Mouse (Mus musculus) heart, adult 18-20 months (tissue): ENCODE data around the gene Sema3a. TPM values are rescaled to one million over a fixed set of nuclear protein-coding genes. Genes with fewer than 3 reads are reported as not detected.
"Not testable (repeated sequence)": the region's sequence is repeated elsewhere in the genome, so short reads cannot be mapped to it uniquely, and the experiment has no call there.

ENCODE experiments used
- DNase-seq, 2 experiments: peaks; one replicate each; pipeline ENCODE4 v3.0.0; 2021 to 2022; ENCODE audit warnings: mixed read lengths in 1 of 2
- total RNA-seq, 2 experiments: library from RNA; stranded (reverse); gene quantifications; 2 replicates each; pipeline ENCODE4 v1.2.3; 2021

Sema3a gene
- total RNA-seq, 2 experiments from 2014 or later = 1.3 to 2.5 TPM

DNA sequence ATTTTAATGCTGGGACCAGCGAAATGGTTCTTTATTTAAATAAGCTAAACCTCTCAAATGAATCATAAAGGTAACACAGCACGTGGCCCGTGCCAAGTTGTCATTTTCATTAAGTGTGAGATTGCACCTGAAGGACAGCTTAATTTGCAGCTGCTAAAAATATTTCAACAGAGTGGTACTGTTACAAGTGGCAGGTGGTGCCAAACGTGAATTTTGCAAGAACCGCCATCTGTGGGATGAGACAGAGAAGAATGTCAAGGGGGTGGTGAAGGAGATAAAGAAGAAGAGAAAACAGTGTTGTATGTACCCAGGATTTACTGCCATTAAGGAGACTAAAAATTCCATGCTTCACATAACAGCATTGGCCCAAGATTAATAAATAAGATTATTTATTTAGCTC, 423.9 kb downstream of the Sema3a start:
- DNase-seq = no peak

DNA sequence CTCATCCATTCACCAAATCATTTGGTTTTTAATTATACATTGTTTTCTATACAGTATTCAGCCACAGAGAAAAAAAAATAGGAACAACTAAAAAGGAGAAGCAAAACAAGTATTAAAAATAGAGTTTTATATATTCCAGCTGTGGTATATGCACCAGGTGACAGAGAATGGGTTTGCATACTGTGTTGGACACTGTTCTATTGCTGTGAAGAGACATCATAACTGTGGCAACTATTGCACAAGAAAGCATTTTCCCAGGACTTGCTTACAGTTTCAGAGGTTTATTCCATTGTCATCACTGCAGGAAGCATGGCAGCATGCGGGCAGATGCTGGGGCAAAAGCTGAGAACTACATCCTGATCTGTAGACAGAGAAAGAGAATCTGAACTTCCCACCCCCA, 425.7 kb downstream of the Sema3a start:
- no peak for DNase-seq

DNA sequence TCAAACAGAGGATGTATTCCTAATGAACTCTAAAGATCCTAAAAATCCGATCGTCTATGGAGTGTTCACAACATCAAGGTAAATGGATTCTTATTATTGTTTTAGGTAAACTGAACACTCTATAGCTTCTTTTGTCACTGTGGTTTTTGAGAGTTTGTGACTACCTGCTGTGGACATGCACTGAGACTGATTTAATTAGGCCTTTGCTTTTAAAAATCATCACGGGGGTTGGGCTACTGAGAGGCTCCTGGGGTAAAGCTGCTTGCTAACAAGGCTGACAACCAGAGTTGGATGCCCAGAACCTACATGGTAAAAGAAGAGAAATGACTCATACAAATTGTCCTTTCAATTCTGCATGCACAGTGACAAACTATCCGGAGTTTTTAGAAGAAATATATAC, 432.0 kb downstream of the Sema3a start:
- DNase-seq = no peak

DNA sequence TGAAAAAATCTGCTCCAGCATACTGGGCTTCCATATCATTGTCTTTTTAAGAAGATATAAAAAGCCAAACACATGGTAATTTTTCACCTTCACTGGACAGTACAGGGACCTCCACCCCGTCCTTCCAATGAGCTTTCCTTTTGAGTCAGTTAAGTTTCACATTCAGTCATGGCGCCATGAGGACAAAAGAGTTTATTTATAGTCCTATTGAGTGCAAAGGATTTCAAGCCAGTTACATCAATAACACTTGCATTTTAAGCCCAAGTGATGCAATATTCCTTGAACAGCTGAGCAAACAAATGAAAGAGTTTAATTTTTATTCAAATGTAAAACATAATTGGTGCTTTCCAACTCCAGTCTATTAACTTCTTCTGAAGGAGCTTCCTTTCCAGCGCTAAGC, 448.7 kb downstream of the Sema3a start:
- DNase-seq = no peak

DNA sequence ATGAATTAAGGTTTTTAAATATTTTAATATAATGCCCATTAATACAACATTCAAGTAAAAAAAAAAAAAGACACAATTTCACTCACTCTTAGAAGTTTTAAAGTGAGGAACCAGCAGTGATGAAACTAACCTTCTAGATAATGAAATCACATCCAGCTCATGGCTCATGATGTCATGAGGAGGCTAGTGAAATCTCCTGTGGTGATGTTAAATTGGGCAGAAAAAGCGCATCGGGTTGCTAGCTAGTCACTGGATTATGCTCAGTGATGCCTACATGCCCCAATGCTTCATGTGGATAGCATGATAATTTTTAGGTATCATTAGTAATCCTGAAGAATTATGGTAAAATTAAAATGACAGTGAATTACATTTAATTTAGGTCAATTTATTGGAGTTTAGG, 453.9 kb downstream of the Sema3a start:
- DNase-seq = no peak

DNA sequence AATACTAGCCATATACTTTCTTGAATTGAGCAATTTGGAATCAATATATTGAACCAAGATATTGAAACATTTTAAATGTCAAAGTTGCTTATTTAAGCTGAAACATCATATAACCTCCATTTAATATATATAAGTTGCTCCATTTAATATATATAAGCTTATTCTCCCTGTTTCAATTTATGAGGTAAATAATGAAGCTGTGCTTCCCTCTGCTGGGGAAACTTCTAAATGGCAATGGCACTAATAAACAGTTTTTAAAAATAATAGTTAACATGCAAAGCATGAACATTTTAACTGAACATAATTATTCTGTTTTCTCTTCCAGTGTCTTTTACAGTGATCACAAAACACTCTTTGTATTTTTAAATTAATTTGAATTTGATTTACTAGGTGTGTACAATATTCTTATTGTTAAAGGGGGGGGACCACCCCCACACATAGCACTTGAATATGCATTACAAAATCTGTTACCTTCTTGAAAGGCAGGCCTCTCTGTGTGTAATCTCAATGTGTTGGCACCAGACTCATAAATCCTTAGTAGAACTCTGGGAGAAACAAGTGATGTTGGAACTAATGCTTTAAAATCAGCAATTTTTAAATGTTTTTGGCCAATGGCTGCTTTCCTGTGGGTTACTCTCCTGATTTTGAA, 460.5 kb downstream of the Sema3a start:
- peak in 1 of 2 experiments; percentile 34 for DNase-seq

DNA sequence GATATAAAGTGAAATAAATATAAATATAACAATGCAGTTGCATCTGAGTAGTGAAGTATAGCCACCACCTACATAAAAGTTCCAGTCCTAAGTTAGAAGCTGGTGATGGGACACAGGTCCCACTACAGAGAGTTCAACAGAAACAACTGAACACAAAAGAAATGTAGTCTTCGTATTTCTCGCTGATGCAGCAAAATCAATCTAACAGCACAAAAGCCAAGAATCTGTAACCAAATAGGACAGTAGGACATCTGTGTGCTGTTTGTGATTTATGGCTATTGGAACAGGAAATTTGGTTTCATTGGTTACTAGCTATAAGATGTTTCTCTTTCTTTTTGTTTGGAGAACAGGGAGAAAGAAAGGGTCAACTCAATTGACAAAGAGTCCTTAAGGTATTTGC, 469.2 kb downstream of the Sema3a start:
- DNase-seq = no peak

DNA sequence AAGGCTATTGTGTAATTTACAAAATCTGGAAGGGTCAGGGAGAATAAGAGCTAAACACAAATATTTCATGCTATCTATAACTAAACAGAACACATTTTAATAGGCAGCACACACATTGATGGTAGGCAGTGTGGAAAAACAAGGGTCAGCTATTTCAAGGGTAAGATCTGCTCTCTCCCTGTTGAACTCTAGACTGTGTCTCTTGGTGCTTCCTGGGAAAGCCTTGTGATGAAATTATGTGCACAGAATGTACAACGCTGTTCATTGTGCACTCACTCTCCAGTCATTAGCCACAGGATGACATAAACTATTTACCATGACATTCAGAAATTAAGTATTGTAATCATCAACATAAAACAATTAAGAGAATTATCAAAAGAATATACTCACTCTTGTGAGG, 486.4 kb downstream of the Sema3a start:
- DNase-seq = no peak

DNA sequence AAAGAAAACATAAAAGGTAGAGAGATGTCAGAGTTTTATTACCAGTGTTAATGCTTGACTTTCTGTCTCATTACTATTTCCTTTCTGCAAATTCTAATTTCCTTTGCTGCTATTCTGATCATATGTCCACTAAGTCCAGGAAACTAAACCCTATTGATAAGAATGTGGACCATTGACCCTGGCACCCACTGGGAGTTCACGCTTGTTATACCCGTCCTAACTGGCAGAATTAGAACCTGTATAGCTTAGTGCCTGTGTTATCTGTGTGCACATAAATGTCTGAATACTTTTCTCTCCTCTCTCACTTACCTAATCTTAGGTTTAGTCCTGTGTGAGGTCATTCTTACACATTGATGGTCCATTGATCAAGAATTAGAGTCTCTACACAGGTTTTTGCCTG, 486.9 kb downstream of the Sema3a start:
- DNase-seq = no peak

DNA sequence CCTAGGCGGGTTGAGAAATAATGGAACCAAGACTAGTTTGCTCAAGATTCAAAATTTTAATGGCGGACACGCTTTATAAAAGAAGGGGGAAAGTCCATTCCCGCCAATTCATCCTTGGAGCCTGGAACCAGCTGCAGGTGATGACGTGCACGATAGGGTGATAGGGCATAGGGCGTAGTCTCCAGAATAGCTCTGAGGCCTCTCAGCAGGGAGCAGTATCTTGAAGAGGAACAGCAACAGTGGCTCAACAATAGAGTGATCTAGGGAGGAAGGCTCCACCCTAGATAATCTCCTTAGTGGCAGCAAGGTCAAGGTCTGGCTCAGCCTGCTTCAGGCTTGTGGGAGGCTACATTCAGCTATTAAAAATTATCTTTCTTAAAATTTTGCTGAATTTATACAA, 489.4 kb downstream of the Sema3a start:
- not testable (repeated sequence) for DNase-seq

DNA sequence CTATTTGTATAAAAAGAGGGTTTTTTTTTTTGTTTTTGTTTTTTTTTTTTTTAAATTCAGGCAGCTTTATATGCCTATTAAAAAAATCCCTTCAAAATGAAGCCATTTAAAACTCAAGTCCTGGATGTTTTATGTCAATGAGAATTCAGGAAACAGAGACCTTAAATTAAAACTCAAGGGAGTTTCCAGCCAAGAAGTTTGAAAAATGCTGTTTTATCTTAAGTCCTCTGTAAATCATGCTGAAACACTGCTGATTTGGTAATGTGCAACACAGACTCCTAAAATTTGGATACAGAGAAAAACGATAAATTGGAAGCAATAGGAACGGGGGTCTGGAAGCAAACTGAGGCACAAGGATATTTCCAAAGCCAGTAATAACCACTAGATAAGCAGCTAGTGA, 490.7 kb downstream of the Sema3a start:
- DNase-seq = no peak

DNA sequence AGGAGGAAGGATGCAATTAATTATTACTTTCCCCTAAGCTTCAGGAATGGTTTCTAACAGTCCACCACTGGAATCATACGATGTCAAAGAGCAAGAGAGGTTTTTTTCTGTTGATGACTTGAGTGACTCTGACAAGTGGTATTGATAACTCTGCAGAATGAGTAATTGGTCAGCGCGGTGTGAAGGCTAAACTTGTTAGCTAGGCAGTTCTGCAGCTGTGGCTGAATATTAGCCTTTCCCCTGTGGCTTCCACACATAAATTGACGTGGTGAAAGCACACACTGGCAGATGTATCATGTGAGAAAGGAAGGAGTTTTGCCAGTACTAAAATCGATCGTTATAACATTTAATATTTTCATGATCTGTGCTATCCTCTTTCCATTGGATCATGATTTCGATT, 497.4 kb downstream of the Sema3a start:
- DNase-seq = no peak

DNA sequence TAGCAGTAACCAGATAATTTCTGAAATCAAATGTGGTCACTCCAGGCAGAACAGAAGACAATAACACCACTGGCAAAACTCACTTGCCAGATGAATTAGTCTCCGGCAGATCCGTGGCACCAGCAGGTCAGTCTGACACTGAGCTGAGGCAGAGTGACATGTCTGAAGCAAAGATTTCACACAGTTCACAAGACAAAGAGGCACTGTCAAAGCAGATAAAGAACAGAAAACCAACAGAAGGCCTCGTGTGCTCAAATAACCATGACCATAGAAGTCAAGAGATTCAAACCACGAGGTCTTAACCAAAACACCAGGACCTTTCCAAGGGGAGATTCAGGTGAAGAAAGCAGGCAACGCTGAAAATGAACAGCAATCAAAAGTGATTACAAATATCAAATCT, 499.5 kb downstream of the Sema3a start:
- no peak for DNase-seq

DNA sequence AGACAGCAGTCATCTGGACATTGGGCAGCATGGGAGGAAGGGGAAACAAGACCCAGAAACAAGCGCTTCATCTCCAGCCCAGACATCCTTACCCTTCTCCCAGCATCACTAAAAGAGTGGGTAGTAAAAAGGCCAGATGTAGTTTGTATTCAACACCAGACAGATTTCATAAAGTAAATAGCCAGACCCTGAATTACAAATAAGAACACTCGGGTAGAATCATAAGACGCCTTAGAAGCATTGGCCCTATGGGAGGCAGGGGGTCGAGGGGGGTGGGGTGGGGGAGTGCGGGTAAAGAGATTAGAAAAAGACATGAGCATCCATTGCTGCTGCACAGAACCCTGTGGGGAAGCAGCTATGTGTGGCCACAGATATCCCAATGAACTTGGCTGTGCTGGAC, 500.9 kb downstream of the Sema3a start:
- DNase-seq = no peak

DNA sequence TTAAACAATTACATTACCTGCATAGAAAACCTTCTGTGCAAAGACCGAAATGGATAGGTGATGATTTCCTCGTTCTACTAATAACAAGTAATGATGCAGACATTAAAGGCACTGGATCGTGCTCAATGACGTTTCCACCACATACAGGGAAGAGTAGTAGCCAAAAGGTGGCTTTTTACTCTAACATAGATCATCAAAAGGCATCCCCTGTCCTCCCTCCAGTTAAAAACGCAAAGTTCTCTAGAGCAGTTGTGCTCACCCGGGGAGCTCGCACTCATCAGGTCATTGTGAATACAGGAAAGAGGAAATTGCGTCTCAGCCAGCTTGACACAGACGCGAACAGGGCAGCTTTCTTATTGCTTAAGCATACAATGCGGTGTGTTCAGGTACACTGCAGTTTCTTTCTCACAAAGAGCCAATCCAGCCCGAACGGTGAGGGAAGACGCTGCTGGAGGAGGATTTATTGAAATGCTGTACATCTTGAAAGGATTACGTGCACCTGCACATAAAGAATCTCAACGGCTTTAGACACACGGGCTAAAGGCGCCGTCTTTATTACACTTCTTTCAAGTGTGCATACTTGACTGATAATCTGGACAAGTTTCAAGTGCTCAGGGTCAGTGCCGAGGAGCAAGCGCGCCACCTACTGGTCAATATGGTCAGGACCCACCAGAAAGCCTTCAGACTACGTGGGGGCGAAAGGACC, 503.5 kb downstream of the Sema3a start:
- DNase-seq = peak; percentile 55 to 86

DNA sequence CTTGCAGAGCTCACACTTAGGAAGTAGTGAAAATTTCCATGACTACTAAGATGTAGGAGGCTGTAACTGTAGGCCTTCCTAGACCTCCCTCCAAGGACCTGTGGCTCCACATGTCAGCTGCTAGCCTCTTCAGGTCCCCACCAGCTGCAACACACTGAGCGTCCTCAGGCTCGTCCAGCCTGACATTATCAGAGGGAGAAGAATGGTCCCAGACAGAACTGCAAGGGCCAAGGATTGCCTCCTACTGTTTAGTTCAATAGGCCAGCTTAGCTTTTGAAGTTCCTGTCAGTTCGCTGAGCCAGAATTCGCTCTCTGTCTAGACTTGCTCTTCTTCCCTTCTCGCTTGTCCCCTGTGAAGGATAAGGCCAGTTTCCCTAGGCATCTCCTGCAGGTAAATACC, 504.7 kb downstream of the Sema3a start:
- DNase-seq = no peak

DNA sequence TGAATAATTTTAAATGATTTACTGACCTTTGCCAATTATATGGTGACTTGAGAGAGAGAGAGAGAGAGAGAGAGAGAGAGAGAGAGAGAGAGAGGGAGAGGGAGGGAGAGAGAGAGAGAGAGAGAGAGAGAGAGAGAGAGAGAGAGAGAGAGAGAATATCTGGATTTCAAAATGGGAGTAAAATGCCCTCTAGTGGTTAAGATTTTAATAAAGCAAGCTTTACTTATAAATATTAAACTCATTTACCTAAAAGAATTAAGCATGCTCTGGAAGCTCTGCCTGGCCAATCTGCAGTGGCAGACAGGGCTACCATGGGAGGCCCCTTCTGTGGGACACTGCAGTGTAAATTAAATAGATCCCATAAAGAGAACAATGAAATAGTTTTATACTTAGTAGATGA, 505.5 kb downstream of the Sema3a start:
- peak in 1 of 2 experiments; percentile 6 for DNase-seq

DNA sequence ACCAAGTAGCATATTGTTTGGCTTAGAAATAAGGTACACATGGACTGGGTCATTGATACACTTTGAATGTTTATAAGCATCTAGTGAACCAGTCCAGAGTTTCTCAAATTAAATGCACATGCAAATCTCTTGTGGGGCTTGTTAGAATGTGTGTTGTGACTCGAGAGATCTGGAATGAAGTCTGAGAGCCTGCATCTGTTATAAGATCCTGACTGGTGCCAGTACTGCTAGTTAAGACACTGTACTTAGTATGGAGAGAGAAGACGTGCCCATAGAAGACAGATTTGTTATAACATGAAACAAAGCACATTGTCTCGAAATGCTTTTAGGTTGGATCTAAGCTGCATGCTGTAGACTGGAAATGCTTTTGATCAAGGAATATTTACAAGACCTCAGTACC, 511.0 kb downstream of the Sema3a start:
- no peak for DNase-seq
